Mouse (Mus musculus): Measurements from ENCODE around the gene Col23a1.

DNA sequence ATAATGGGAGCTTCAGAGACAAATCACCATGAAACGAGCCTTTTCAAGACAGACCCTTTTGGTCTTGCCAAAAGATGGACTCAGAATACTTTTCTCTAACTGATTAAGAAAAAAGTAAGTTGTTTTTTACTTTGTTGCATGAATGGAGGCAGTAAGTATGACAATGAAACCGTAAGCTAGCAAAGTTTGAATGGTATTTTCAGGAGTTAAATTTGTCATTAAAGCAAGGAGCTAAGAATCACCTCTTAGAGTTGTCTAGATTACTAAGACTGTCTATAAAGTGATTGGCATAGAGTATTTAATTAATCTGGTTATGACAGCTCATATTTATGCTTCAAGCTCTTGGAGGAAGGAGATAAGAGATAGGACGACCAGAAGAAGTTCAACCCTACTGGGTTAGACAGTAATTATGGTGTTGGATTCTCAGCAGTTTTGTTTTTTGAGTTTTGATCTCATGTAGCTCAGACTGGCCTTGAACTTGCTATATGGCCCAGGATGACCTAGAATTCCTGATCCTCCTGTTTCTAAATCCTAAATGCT is 28.0 kb upstream of the Col23a1 start, which contains the start of gene Clk4:
- TF ChIP-seq CTCF (conservative IDR thresholded peaks at IDR 0.05; ENCODE audit: insufficient read depth, insufficient read length, low read depth, low read length) (no peak), POLR2A (IDR thresholded peaks at IDR 0.05; ENCODE audit: low read depth, low read length) (no peak)

Data from kidney, adult 2 months (tissue).